In the genomic region with DNA sequence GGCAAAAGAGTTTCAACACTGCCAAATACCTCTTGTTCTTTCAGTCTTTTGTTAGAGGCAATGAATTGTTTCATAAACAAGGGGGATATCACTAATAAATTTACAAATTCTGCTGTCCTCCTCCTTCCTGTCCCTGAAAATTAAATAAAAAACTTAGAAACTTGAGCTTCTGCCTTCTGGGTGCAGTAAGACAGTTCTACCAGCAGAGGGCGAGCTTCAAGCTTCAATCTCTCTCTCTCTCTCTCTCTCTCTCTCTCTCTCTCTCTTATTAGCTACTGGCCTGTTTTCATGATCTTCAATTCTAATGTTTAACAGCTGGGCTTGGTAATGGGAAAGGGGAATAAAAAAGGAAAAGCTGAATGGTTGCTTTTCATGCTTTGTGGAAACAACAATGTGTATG, we compare ENCODE assay signal across 8 mouse cellular contexts.
A peak's percentile ranks its signal among the peaks of the same experiment; 100 is the strongest.
DNase-seq lines count a peak whose midpoint lies in the region; ATAC-seq lines count a peak whose summit lies in the region.

No protein-coding gene starts in this region.

- peaks cover 28% of the 10 kb centered on the region for H3K27me3 ChIP-seq in embryonic facial prominence, embryonic 14.5 days (replicated peaks; ENCODE audit: control insufficient read depth, insufficient read depth, low read length)

- no peak for ATAC-seq in cerebellum, adult (ENCODE audit: insufficient number of reproducible peaks, low FRiP score, low TSS enrichment)
- no peak for ATAC-seq in embryonic facial prominence, embryonic 14.5 days (ENCODE audit: low read depth)

- H3K4me2 ChIP-seq in embryonic facial prominence, embryonic 14.5 days (ENCODE audit: low read depth, low read length): no peak overlapping the region

- peak; percentile 50 for DNase-seq in cerebellum, adult 11 months
- DNase-seq in left cerebral cortex, postnatal 14 days (ENCODE audit: low spot score in 2 of 2): peak; percentile 24 to 69
- no peak for DNase-seq in left cerebral cortex, adult 8-10 months (ENCODE audit: low spot score in 2 of 2)
- DNase-seq in ZHBTc4 (ENCODE audit: low read depth, low spot score): peak; percentile 35
- DNase-seq in embryonic facial prominence, embryonic 14.5 days (ENCODE audit: low spot score): peak; percentile 59
- DNase-seq in retina, embryonic 14.5 days (ENCODE audit: low spot score): peak; percentile 76
- DNase-seq in spleen, postnatal 10 days (ENCODE audit: low spot score in 2 of 2): no peak

- H3K9ac ChIP-seq in embryonic facial prominence, embryonic 14.5 days (ENCODE audit: low read depth, low read length): no peak overlapping the region

- peaks cover 4% of the 10 kb centered on the region; the same call in 1 of the 2 replicates for H3K4me1 ChIP-seq in embryonic facial prominence, embryonic 14.5 days (ENCODE audit: control insufficient read depth, insufficient read depth, low read length)

- H3K36me3 ChIP-seq in embryonic facial prominence, embryonic 14.5 days (ENCODE audit: control insufficient read depth, insufficient read depth, low read length): no peaks in the 10 kb centered on the region

- intact Hi-C loops in left cerebral cortex, postnatal 14 days (cut with DNase I): no loop called here

- H3K4me3 ChIP-seq in embryonic facial prominence, embryonic 14.5 days (ENCODE audit: low read depth, low read length): no peak overlapping the region

- no peaks in the 10 kb centered on the region for H3K9me3 ChIP-seq in embryonic facial prominence, embryonic 14.5 days (ENCODE audit: control insufficient read depth, low read length)

- 0% methylated on average over 1 of the region's 1 CpGs for WGBS in embryonic facial prominence, embryonic 14.5 days

- H3K27ac ChIP-seq in embryonic facial prominence, embryonic 14.5 days (replicated peaks; ENCODE audit: low read depth, low read length): no peak overlapping the region

Comparison
In these comparisons a context has a peak if more than half of its experiments do, and no peak if none do; other contexts are left out.
1. DNase-seq: peak in cerebellum, adult 11 months (single experiment), left cerebral cortex, postnatal 14 days (2 of 2), ZHBTc4 (single experiment), embryonic facial prominence, embryonic 14.5 days (single experiment) and retina, embryonic 14.5 days (single experiment); none in left cerebral cortex, adult 8-10 months (0 of 2) and spleen, postnatal 10 days (0 of 2).